Mouse (Mus musculus) liver, postnatal 0 days (tissue): ENCODE measurements around the gene Syde2. TPM values are rescaled to one million over a fixed set of nuclear protein-coding genes. Genes with fewer than 3 reads are reported as not detected.

Experiments used
- ATAC-seq: fragments of 200-750 bp; cut with Nextera tagmentation; 2 replicates; pipeline ENCODE4 v1.8.0; 2017; ENCODE audit warnings: mild to moderate bottlenecking, moderate library complexity
- DNase-seq: peaks from one replicate; pipeline ENCODE4 v3.0.0-alpha.2; 2016
- H3K27ac ChIP-seq: fragments of 300-500 bp; sonication (generic); 2 replicates; pipeline ENCODE4 v1.5.1; 2014; ENCODE audit warnings: antibody characterized with exemption, moderate library complexity, mild to moderate bottlenecking, low read depth
- H3K27me3 ChIP-seq: fragments of 300-500 bp; sonication (generic); 2 replicates; pipeline ENCODE4 v1.6.1; 2014; ENCODE audit warnings: low read length, control low read depth, mixed read lengths; ENCODE audit not compliant: insufficient read depth
- H3K36me3 ChIP-seq: fragments of 300-500 bp; sonication (generic); replicated peaks from 2 replicates; pipeline ENCODE4 v1.6.1; 2014; ENCODE audit warnings: mild to moderate bottlenecking, control low read depth, low read length, moderate library complexity, mixed read lengths; ENCODE audit not compliant: insufficient read depth
- H3K4me1 ChIP-seq: fragments of 300-500 bp; sonication (generic); 2 replicates; pipeline ENCODE4 v1.6.1; 2014; ENCODE audit warnings: antibody characterized with exemption, mild to moderate bottlenecking, control low read depth; ENCODE audit not compliant: insufficient read depth
- H3K4me2 ChIP-seq: fragments of 300-500 bp; sonication (generic); 2 replicates; pipeline ENCODE4 v1.6.1; 2014; ENCODE audit warnings: low read depth, mild to moderate bottlenecking, low read length, moderate library complexity, mixed read lengths
- H3K4me3 ChIP-seq: fragments of 300-500 bp; sonication (generic); 2 replicates; pipeline ENCODE4 v1.5.1; 2014; ENCODE audit warnings: low read depth, low read length
- H3K9ac ChIP-seq: fragments of 300-500 bp; sonication (generic); replicated peaks from 2 replicates; pipeline ENCODE4 v1.6.1; 2014; ENCODE audit warnings: mild to moderate bottlenecking, moderate library complexity
- H3K9me3 ChIP-seq: fragments of 300-500 bp; sonication (generic); 2 replicates; pipeline ENCODE4 v1.6.1; 2016; ENCODE audit warnings: mild to moderate bottlenecking, control low read depth, low read length, mixed read lengths
- CTCF ChIP-seq: sonication (generic); IDR thresholded peaks from 2 replicates; pipeline ENCODE4 v1.5.1; 2016; ENCODE audit warnings: antibody characterized with exemption, low read depth
- EP300 ChIP-seq: IDR thresholded peaks from 2 replicates; pipeline ENCODE4 v1.6.1; 2016; ENCODE audit warnings: antibody characterized with exemption, low read depth, mild to moderate bottlenecking
- WGBS: fragments of 180-500 bp; shearing (Covaris S2); extraction: QIAGEN DNeasy Blood & Tissue Kit; methylation state at CpG from one replicate; pipeline ENCODE4 v1.1.7; 2014; ENCODE audit not compliant: insufficient replicate concordance; 5-methylcytosine and 5-hydroxymethylcytosine counted together
- polyA plus RNA-seq: library from polyadenylated mRNA; unstranded; fragments of >200 nt; fragmentation: Nextera tagmentation; extraction: Ambion mirVana; gene quantifications from 2 replicates; pipeline ENCODE4 v1.2.1, GENCODE M21; 2015

Gene Syde2
- polyA plus RNA-seq, 1 experiment from 2014 or later = 0.47 TPM

- Histone ChIP-seq H3K9me3 (no peaks in the 10 kb centered on the region), H3K27me3 (no peaks in the 10 kb centered on the region), H3K9ac (no peak overlapping the region), H3K4me1 (no peaks in the 10 kb centered on the region), H3K27ac (no peak overlapping the region), H3K36me3 (no peaks in the 10 kb centered on the region; the same call in 1 of the 2 replicates), H3K4me3 (no peak overlapping the region), H3K4me2 (no peak overlapping the region)
- no peak for ATAC-seq
- TF ChIP-seq EP300 = no peak
- no peak for TF ChIP-seq CTCF
- 85% methylated on average over 12 of the region's 12 CpGs for WGBS
- no peak for DNase-seq
Measured at GRCm38 (mm10) chr3:146014321-146014720, 26.7 kb downstream of the Syde2 start.

DNA sequence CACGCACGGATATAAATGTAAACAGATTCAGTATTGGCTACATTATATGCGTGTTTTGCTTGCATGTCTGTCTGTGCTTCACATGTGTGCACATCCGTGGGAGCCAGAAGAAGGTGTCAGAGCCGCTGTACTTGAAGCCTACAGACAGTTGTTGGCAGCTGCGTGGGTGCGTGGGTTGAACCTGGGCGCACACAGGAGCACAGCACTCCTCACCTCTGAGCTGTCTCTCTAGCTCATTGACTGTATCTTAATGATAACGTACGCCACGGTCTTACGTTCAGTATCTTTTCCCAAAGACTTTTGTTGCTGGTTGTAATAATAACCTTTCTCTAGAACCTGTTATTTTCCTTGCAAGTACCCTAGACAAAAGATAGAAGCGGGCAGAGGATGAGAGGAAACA lies 29.3 kb downstream of the Syde2 start:
- DNase-seq (no peak), ATAC-seq (no peak)
- Histone ChIP-seq H3K36me3 (no peaks in the 10 kb centered on the region; the same call in 1 of the 2 replicates), H3K9ac (no peak overlapping the region), H3K4me3 (no peak overlapping the region), H3K9me3 (no peaks in the 10 kb centered on the region), H3K27ac (no peak overlapping the region), H3K27me3 (no peaks in the 10 kb centered on the region), H3K4me1 (no peaks in the 10 kb centered on the region), H3K4me2 (no peak overlapping the region)
- TF ChIP-seq CTCF (no peak), EP300 (no peak)
- WGBS = 86% methylated on average over 13 of the region's 13 CpGs

- Histone ChIP-seq H3K4me1 (no peaks in the 10 kb centered on the region), H3K27me3 (no peaks in the 10 kb centered on the region), H3K9ac (no peak overlapping the region), H3K27ac (no peak overlapping the region), H3K36me3 (no peaks in the 10 kb centered on the region; the same call in 1 of the 2 replicates), H3K9me3 (no peaks in the 10 kb centered on the region), H3K4me3 (no peak overlapping the region), H3K4me2 (no peak overlapping the region)
- TF ChIP-seq CTCF = no peak
- no peak for TF ChIP-seq EP300
- no peak for ATAC-seq
- 73% methylated on average over 9 of the region's 9 CpGs for WGBS
- no peak for DNase-seq
Measured at GRCm38 (mm10) chr3:146017521-146017920, 29.9 kb downstream of the Syde2 start.

DNA sequence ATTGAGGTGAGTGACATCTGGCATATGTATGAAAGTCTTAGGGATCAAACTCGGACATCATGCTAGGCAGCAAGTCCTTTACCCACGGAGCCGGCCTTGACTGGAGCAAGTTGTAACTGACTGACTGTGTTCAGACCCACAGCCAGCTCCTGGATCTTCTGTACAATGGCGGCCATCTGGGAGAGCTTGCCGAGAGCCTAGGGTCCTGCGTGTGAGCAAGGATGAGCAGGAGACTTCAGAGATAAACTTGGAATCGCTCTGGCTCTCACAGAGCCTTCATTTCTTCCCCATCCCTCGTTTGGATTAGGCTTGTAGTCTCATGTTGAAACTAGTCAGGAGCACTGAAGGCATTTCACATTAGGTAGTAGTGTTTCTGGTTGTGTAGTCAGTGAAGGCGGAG lies 34.6 kb downstream of the Syde2 start:
- no peaks in the 10 kb centered on the region for H3K4me1 ChIP-seq
- no peak overlapping the region for H3K4me2 ChIP-seq
- H3K27ac ChIP-seq = no peak overlapping the region
- no peak for ATAC-seq
- H3K4me3 ChIP-seq = no peak overlapping the region
- no peak overlapping the region for H3K9ac ChIP-seq
- DNase-seq = no peak
- H3K36me3 ChIP-seq = no peaks in the 10 kb centered on the region
- TF ChIP-seq EP300 = no peak
- H3K9me3 ChIP-seq = no peaks in the 10 kb centered on the region
- WGBS = 77% methylated on average over 9 of the region's 9 CpGs
- H3K27me3 ChIP-seq = no peaks in the 10 kb centered on the region

GRCm38 (mm10) chr3:146024746-146025145 lies 37.1 kb downstream of the Syde2 start:
- 84% methylated on average over 7 of the region's 7 CpGs for WGBS
- Histone ChIP-seq H3K36me3 (no peaks in the 10 kb centered on the region), H3K4me3 (no peak overlapping the region), H3K9ac (no peak overlapping the region), H3K9me3 (no peaks in the 10 kb centered on the region), H3K27ac (no peak overlapping the region), H3K4me1 (peaks cover 4% of the 10 kb centered on the region; the same call in 1 of the 2 replicates), H3K4me2 (no peak overlapping the region), H3K27me3 (no peaks in the 10 kb centered on the region)
- ATAC-seq (no peak), DNase-seq (no peak)
- TF ChIP-seq EP300 (no peak), CTCF (no peak)

- Histone ChIP-seq H3K9ac (no peak overlapping the region), H3K4me1 (peaks cover 11% of the 10 kb centered on the region; the same call in 1 of the 2 replicates), H3K4me2 (no peak overlapping the region), H3K36me3 (no peaks in the 10 kb centered on the region), H3K4me3 (no peak overlapping the region), H3K9me3 (no peaks in the 10 kb centered on the region), H3K27me3 (no peaks in the 10 kb centered on the region), H3K27ac (no peak overlapping the region)
- TF ChIP-seq CTCF (no peak), EP300 (no peak)
- 81% methylated on average over 6 of the region's 6 CpGs for WGBS
- DNase-seq (no peak), ATAC-seq (no peak)
Measured at GRCm38 (mm10) chr3:146025499-146025898, 37.8 kb downstream of the Syde2 start.

- Histone ChIP-seq H3K27me3 (no peaks in the 10 kb centered on the region), H3K27ac (0 out of 2 replicates have a peak overlapping the region, but pooled peaks have one; percentile 7), H3K36me3 (no peaks in the 10 kb centered on the region), H3K4me3 (no peak overlapping the region), H3K4me1 (peaks cover 13% of the 10 kb centered on the region; the same call in 1 of the 2 replicates), H3K9ac (no peak overlapping the region), H3K9me3 (no peaks in the 10 kb centered on the region), H3K4me2 (no peak overlapping the region)
- DNase-seq (peak; percentile 29), ATAC-seq (peak; percentile 47; the same call in 1 of the 2 replicates)
- TF ChIP-seq CTCF = no peak
- 45% methylated on average over 6 of the region's 6 CpGs for WGBS
Measured at GRCm38 (mm10) chr3:146027116-146027515, 39.4 kb downstream of the Syde2 start.
